Mouse (Mus musculus) midbrain, embryonic 10.5 days (tissue): ENCODE measurements around the gene Atp6v0a1. TPM values are rescaled to one million over a fixed set of nuclear protein-coding genes. Genes with fewer than 3 reads are reported as not detected.

ENCODE experiments used
- DNase-seq: peaks from one replicate; pipeline ENCODE4 v3.0.0-alpha.2; 2017; ENCODE audit warnings: low spot score
- H3K27ac ChIP-seq: fragments of 300-500 bp; sonication (generic); replicated peaks from 2 replicates; pipeline ENCODE4 v1.5.1; 2016; ENCODE audit warnings: mild to moderate bottlenecking
- H3K27me3 ChIP-seq: fragments of 300-500 bp; sonication (generic); 2 replicates; pipeline ENCODE4 v1.6.1; 2016; ENCODE audit warnings: low read depth, mild to moderate bottlenecking; ENCODE audit not compliant: poor library complexity, severe bottlenecking
- H3K36me3 ChIP-seq: fragments of 300-500 bp; sonication (generic); 2 replicates; pipeline ENCODE4 v1.6.1; 2016; ENCODE audit warnings: mild to moderate bottlenecking, moderate library complexity
- H3K4me1 ChIP-seq: fragments of 300-500 bp; sonication (generic); 2 replicates; pipeline ENCODE4 v1.6.1; 2016
- H3K4me3 ChIP-seq: fragments of 300-500 bp; sonication (generic); 2 replicates; pipeline ENCODE4 v1.5.1; 2016; ENCODE audit warnings: mild to moderate bottlenecking, moderate library complexity
- H3K9me3 ChIP-seq: fragments of 300-500 bp; sonication (generic); replicated peaks from 2 replicates; pipeline ENCODE4 v1.6.1; 2016; ENCODE audit warnings: mild to moderate bottlenecking
- WGBS: fragments of 180-500 bp; shearing (Covaris S2); methylation state at CpG from one replicate; pipeline ENCODE4 v1.1.7; 2016; 5-methylcytosine and 5-hydroxymethylcytosine counted together
- polyA plus RNA-seq: library from polyadenylated mRNA; unstranded; fragments of >200 nt; fragmentation: Nextera tagmentation; extraction: Ambion mirVana; gene quantifications from 2 replicates; pipeline ENCODE4 v1.2.1, GENCODE M21; 2016

The Atp6v0a1 gene
- polyA plus RNA-seq, 1 experiment from 2014 or later = 33.9 TPM

GRCm38 (mm10) chr11:101034614-101035327, 25.5 kb downstream of the Atp6v0a1 start:
- DNase-seq = no peak
- H3K4me3 ChIP-seq = no peak overlapping the region
- H3K27me3 ChIP-seq = no peaks in the 10 kb centered on the region
- WGBS = 95% methylated on average over 8 of the region's 8 CpGs
- no peaks in the 10 kb centered on the region for H3K9me3 ChIP-seq
- no peaks in the 10 kb centered on the region for H3K4me1 ChIP-seq
- no peak overlapping the region for H3K27ac ChIP-seq
- H3K36me3 ChIP-seq = peaks cover 95% of the 10 kb centered on the region

- H3K27ac ChIP-seq = no peak overlapping the region
- H3K4me1 ChIP-seq = no peaks in the 10 kb centered on the region
- no peaks in the 10 kb centered on the region for H3K9me3 ChIP-seq
- DNase-seq = no peak
- no peaks in the 10 kb centered on the region for H3K27me3 ChIP-seq
- WGBS = 91% methylated on average over 4 of the region's 4 CpGs
- no peak overlapping the region for H3K4me3 ChIP-seq
- H3K36me3 ChIP-seq = peaks cover 95% of the 10 kb centered on the region
Measured at GRCm38 (mm10) chr11:101035328-101035695, 26.1 kb downstream of the Atp6v0a1 start.

- no peaks in the 10 kb centered on the region for H3K9me3 ChIP-seq
- no peaks in the 10 kb centered on the region for H3K27me3 ChIP-seq
- no peak for DNase-seq
- no peak overlapping the region for H3K27ac ChIP-seq
- H3K4me3 ChIP-seq = no peak overlapping the region
- H3K4me1 ChIP-seq = no peaks in the 10 kb centered on the region
- WGBS = 89% methylated on average over 10 of the region's 10 CpGs
- H3K36me3 ChIP-seq = peaks cover 97% of the 10 kb centered on the region
Measured at GRCm38 (mm10) chr11:101037795-101038194, 28.5 kb downstream of the Atp6v0a1 start.

GRCm38 (mm10) chr11:101045826-101046225, 36.6 kb downstream of the Atp6v0a1 start:
- Histone ChIP-seq H3K4me1 (no peaks in the 10 kb centered on the region), H3K9me3 (no peaks in the 10 kb centered on the region), H3K27ac (no peak overlapping the region), H3K27me3 (no peaks in the 10 kb centered on the region), H3K4me3 (no peak overlapping the region), H3K36me3 (peaks cover 99% of the 10 kb centered on the region)
- 91% methylated on average over 4 of the region's 4 CpGs for WGBS
- no peak for DNase-seq

- DNase-seq = no peak
- H3K27me3 ChIP-seq = no peaks in the 10 kb centered on the region
- H3K9me3 ChIP-seq = no peaks in the 10 kb centered on the region
- H3K4me3 ChIP-seq = no peak overlapping the region
- no peak overlapping the region for H3K27ac ChIP-seq
- H3K36me3 ChIP-seq = peaks cover 99% of the 10 kb centered on the region
- WGBS = 72% methylated on average over 9 of the region's 9 CpGs
- no peaks in the 10 kb centered on the region for H3K4me1 ChIP-seq
Measured at GRCm38 (mm10) chr11:101046440-101046839, 37.2 kb downstream of the Atp6v0a1 start.

- Histone ChIP-seq H3K27ac (no peak overlapping the region), H3K4me3 (no peak overlapping the region), H3K36me3 (peaks cover 100% of the 10 kb centered on the region), H3K9me3 (no peaks in the 10 kb centered on the region), H3K27me3 (no peaks in the 10 kb centered on the region), H3K4me1 (no peaks in the 10 kb centered on the region)
- no peak for DNase-seq
- WGBS = 87% methylated on average over 3 of the region's 3 CpGs
Measured at GRCm38 (mm10) chr11:101047502-101047901, 38.2 kb downstream of the Atp6v0a1 start.

GRCm38 (mm10) chr11:101050359-101050758, 41.1 kb downstream of the Atp6v0a1 start:
- Histone ChIP-seq H3K4me3 (no peak overlapping the region), H3K9me3 (no peaks in the 10 kb centered on the region), H3K4me1 (no peaks in the 10 kb centered on the region), H3K27me3 (no peaks in the 10 kb centered on the region), H3K36me3 (peaks cover 99% of the 10 kb centered on the region), H3K27ac (0 out of 2 replicates have a peak overlapping the region, but pooled peaks have one; percentile 28)
- DNase-seq = no peak
- 93% methylated on average over 9 of the region's 9 CpGs for WGBS

- Histone ChIP-seq H3K9me3 (no peaks in the 10 kb centered on the region), H3K36me3 (peaks cover 99% of the 10 kb centered on the region), H3K4me3 (no peak overlapping the region), H3K27ac (no peak overlapping the region), H3K4me1 (no peaks in the 10 kb centered on the region), H3K27me3 (no peaks in the 10 kb centered on the region)
- DNase-seq = no peak
- 90% methylated on average over 6 of the region's 6 CpGs for WGBS
Measured at GRCm38 (mm10) chr11:101051051-101051493, 41.8 kb downstream of the Atp6v0a1 start.

- H3K27me3 ChIP-seq = no peaks in the 10 kb centered on the region
- H3K4me3 ChIP-seq = no peak overlapping the region
- no peaks in the 10 kb centered on the region for H3K9me3 ChIP-seq
- no peaks in the 10 kb centered on the region for H3K4me1 ChIP-seq
- DNase-seq = no peak
- H3K27ac ChIP-seq = no peak overlapping the region
- H3K36me3 ChIP-seq = peaks cover 99% of the 10 kb centered on the region
- 89% methylated on average over 8 of the region's 8 CpGs for WGBS
Measured at GRCm38 (mm10) chr11:101051617-101052016, 42.4 kb downstream of the Atp6v0a1 start.

- Histone ChIP-seq H3K9me3 (no peaks in the 10 kb centered on the region), H3K27me3 (no peaks in the 10 kb centered on the region), H3K4me3 (no peak overlapping the region), H3K27ac (no peak overlapping the region), H3K36me3 (peaks cover 95% of the 10 kb centered on the region), H3K4me1 (no peaks in the 10 kb centered on the region)
- DNase-seq = no peak
- 95% methylated on average over 10 of the region's 10 CpGs for WGBS
Measured at GRCm38 (mm10) chr11:101052751-101053473, 43.7 kb downstream of the Atp6v0a1 start.

GRCm38 (mm10) chr11:101053974-101054373, 44.7 kb downstream of the Atp6v0a1 start:
- H3K36me3 ChIP-seq = peaks cover 93% of the 10 kb centered on the region
- no peak overlapping the region for H3K27ac ChIP-seq
- no peak overlapping the region for H3K4me3 ChIP-seq
- WGBS = 97% methylated on average over 1 of the region's 1 CpGs
- H3K9me3 ChIP-seq = no peaks in the 10 kb centered on the region
- DNase-seq = no peak
- H3K27me3 ChIP-seq = no peaks in the 10 kb centered on the region
- peaks cover 6% of the 10 kb centered on the region for H3K4me1 ChIP-seq

GRCm38 (mm10) chr11:101055418-101055817, 46.2 kb downstream of the Atp6v0a1 start:
- Histone ChIP-seq H3K4me1 (peaks cover 16% of the 10 kb centered on the region), H3K27ac (no peak overlapping the region), H3K36me3 (peaks cover 93% of the 10 kb centered on the region), H3K4me3 (no peak overlapping the region), H3K27me3 (no peaks in the 10 kb centered on the region), H3K9me3 (no peaks in the 10 kb centered on the region)
- no peak for DNase-seq
- 90% methylated on average over 14 of the region's 14 CpGs for WGBS

- Histone ChIP-seq H3K27me3 (no peaks in the 10 kb centered on the region), H3K4me3 (no peak overlapping the region), H3K4me1 (peaks cover 16% of the 10 kb centered on the region), H3K36me3 (peaks cover 92% of the 10 kb centered on the region), H3K27ac (no peak overlapping the region), H3K9me3 (no peaks in the 10 kb centered on the region)
- DNase-seq = no peak
- WGBS = 60% methylated on average over 8 of the region's 8 CpGs
Measured at GRCm38 (mm10) chr11:101056885-101057284, 47.6 kb downstream of the Atp6v0a1 start.
